Mouse (Mus musculus): ENCODE measurements around the gene Ncs1.

- TF ChIP-seq POLR2A (IDR thresholded peaks at IDR 0.05; ENCODE audit: control insufficient read depth, extremely low read depth, insufficient read depth, low read length, poor library complexity): no peak
- TF ChIP-seq CTCF (IDR thresholded peaks at IDR 0.05; ENCODE audit: borderline replicate concordance, control insufficient read depth, extremely low read depth, insufficient read depth, low read length, poor library complexity): no peak
These were observed 53.2 kb downstream of the Ncs1 start for GRCm38 (mm10) chr2:31298814-31299213.

Measured in thymus, adult 2 months (tissue).